Mouse (Mus musculus) cerebral cortex, adult 2 months (tissue): ENCODE data around the gene Amhr2.

Source experiments
- WGBS: fragments of 180-500 bp; shearing (Covaris S2); methylation state at CpG from one replicate; pipeline ENCODE4 v1.1.7; 2018; 5-methylcytosine and 5-hydroxymethylcytosine counted together

The Amhr2 gene

GRCm38 (mm10) chr15:102424657-102425056 lies 20.5 kb upstream of the Amhr2 start:
- 91% methylated on average over 2 of the region's 2 CpGs for WGBS

GRCm38 (mm10) chr15:102426963-102427362 lies 18.2 kb upstream of the Amhr2 start:
- 97% methylated on average over 1 of the region's 1 CpGs for WGBS

GRCm38 (mm10) chr15:102432046-102432445 lies 13.1 kb upstream of the Amhr2 start:
- 85% methylated on average over 1 of the region's 1 CpGs for WGBS

- WGBS = 91% methylated on average over 4 of the region's 4 CpGs
Measured at GRCm38 (mm10) chr15:102433173-102433572, 12.0 kb upstream of the Amhr2 start.

- 54% methylated on average over 2 of the region's 2 CpGs for WGBS
Measured at GRCm38 (mm10) chr15:102442490-102442889, 2.7 kb upstream of the Amhr2 start.

GRCm38 (mm10) chr15:102446448-102446847 lies 1.3 kb downstream of the Amhr2 start:
- 79% methylated on average over 5 of the region's 6 CpGs for WGBS

- WGBS = 74% methylated on average over 8 of the region's 8 CpGs
Measured at GRCm38 (mm10) chr15:102449366-102449765, 4.2 kb downstream of the Amhr2 start.

GRCm38 (mm10) chr15:102450928-102451327 lies 5.8 kb downstream of the Amhr2 start:
- 35% methylated on average over 7 of the region's 7 CpGs for WGBS

- 62% methylated on average over 26 of the region's 26 CpGs for WGBS
Measured at GRCm38 (mm10) chr15:102451666-102452430, 6.7 kb downstream of the Amhr2 start.

GRCm38 (mm10) chr15:102455993-102456392 lies 10.8 kb downstream of the Amhr2 start:
- WGBS = 45% methylated on average over 6 of the region's 6 CpGs

- WGBS = 65% methylated on average over 5 of the region's 5 CpGs
Measured at GRCm38 (mm10) chr15:102458050-102458736, 13.0 kb downstream of the Amhr2 start.

- 2% methylated on average over 19 of the region's 19 CpGs for WGBS
Measured at GRCm38 (mm10) chr15:102458904-102459317, 13.7 kb downstream of the Amhr2 start, which contains the start of gene Prr13. Gene Prr13 (plus strand): TSS chr15:102459028.

GRCm38 (mm10) chr15:102459381-102459780 lies 14.2 kb downstream of the Amhr2 start:
- WGBS = 44% methylated on average over 6 of the region's 6 CpGs

GRCm38 (mm10) chr15:102459847-102460246 lies 14.7 kb downstream of the Amhr2 start:
- WGBS = 64% methylated on average over 5 of the region's 5 CpGs

- WGBS = 77% methylated on average over 12 of the region's 12 CpGs
Measured at GRCm38 (mm10) chr15:102460409-102460808, 15.2 kb downstream of the Amhr2 start.

GRCm38 (mm10) chr15:102460971-102461370 lies 15.8 kb downstream of the Amhr2 start:
- 75% methylated on average over 4 of the region's 4 CpGs for WGBS

- WGBS = 91% methylated on average over 9 of the region's 9 CpGs
Measured at GRCm38 (mm10) chr15:102461430-102462075, 16.4 kb downstream of the Amhr2 start.

GRCm38 (mm10) chr15:102468675-102469370 lies 23.7 kb downstream of the Amhr2 start:
- 96% methylated on average over 9 of the region's 9 CpGs for WGBS

GRCm38 (mm10) chr15:102470183-102470604 lies 25.0 kb downstream of the Amhr2 start, which contains the start of gene Pcbp2:
Gene Pcbp2 (plus strand): TSS chr15:102470539.
- WGBS = under 1% methylated on average over 35 of the region's 40 CpGs

GRCm38 (mm10) chr15:102470605-102471294 lies 25.6 kb downstream of the Amhr2 start:
- WGBS = under 1% methylated on average over 39 of the region's 67 CpGs

- 1% methylated on average over 10 of the region's 10 CpGs for WGBS
Measured at GRCm38 (mm10) chr15:102471295-102471645, 26.1 kb downstream of the Amhr2 start.
